Mouse (Mus musculus): ENCODE data around the gene Large1.

DNA sequence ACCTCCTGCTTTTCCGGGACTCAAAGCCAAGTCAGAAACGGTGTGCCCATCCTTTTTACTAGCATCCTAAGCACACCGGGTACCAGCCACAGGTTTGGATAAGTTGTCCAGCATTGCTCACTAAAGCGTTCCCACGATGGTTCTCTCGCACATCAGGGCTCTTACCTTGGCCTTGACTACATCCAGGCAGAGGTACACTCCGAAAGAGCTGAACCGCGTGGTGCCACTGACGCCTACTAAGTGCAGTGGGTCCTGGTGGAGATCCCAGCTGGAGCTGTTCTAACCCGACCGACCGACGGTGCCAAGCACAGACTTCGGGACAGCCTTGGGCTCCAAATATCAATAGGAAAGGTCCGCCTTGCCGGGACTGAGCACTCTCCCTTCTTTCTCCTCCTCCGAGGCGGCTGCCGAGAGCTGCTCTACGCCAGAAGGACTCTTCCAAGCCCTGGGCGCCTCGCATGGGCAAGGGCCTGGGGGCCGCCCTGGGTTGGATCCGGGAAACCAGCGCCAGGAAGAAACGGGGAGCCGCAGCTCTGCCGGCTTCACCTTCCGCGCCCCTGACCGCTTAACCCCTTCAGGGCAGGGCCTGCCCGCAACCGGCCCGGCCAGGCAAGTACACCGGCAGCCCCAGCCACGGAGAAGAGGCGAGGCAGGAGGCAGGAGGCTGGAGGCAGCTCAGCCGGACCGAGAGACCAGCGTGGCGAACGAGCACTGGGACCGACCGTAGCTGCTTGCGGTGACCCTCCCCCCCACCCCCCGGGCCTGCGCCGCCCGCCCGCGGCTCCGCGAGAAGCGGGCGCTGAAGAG is 836 bp downstream of the Large1 start:
- TF ChIP-seq CTCF (IDR thresholded peaks at IDR 0.05; ENCODE audit: low read depth, low read length) (no peak), TAL1 (conservative IDR thresholded peaks at IDR 0.05; ENCODE audit: low read depth, low read length) (no peak), POLR2AphosphoS5 (IDR thresholded peaks at IDR 0.05; ENCODE audit: insufficient replicate concordance, low read depth, low read length) (no peak), GATA1 (IDR thresholded peaks at IDR 0.05; ENCODE audit: borderline replicate concordance, low read length) (no peak)
